Mouse (Mus musculus) CD8-positive naive resting alpha-beta T cell, adult 57 days (primary cell): Measurements from ENCODE around the gene Vegfd. TPM values are rescaled to one million over a fixed set of nuclear protein-coding genes. Genes with fewer than 3 reads are reported as not detected.

Experiments used
- total RNA-seq: library from RNA; stranded (reverse); gene quantifications from one replicate; pipeline ENCODE4 v1.2.4, GENCODE M21; 2023

The Vegfd gene
- not detected for total RNA-seq

GRCm38 (mm10) chrX:164373081-164373480 lies at the start of gene Vegfd:
Gene Vegfd, plus strand, starts transcription at chrX:164373378.

GRCm38 (mm10) chrX:164419471-164419939 lies 46.3 kb downstream of the Vegfd start, which contains the start of gene Piga:
Gene Piga, plus strand, starts transcription at chrX:164419787.

GRCm38 (mm10) chrX:164436709-164437108 lies 63.5 kb downstream of the Vegfd start, which contains the start of gene Asb11:
Gene Asb11, plus strand, starts transcription at chrX:164436994.

Other genes with a start within 250 kb of the Vegfd start
- gene Ace2, start 234.0 kb upstream of the Vegfd start, total RNA-seq, result not detected
- gene Bmx, start 115.2 kb upstream of the Vegfd start, total RNA-seq, result not detected
- gene Pir, start 104.0 kb upstream of the Vegfd start, total RNA-seq, result not detected
- gene Piga, start 46.4 kb downstream of the Vegfd start, total RNA-seq, result 30.4 TPM
- 0.49 TPM for gene Asb11, start 63.6 kb downstream of the Vegfd start, total RNA-seq
- gene Asb9, start 132.9 kb downstream of the Vegfd start, total RNA-seq, result not detected